9 mouse cellular contexts compared by ENCODE assay signal in genomic region chr9:30921261-30922103, GRCm38 (mm10). TPM values are rescaled to one million over a fixed set of nuclear protein-coding genes. Genes with fewer than 3 reads are reported as not detected.
DNase-seq lines count a peak whose midpoint lies in the region; ATAC-seq and TF ChIP-seq lines count a peak whose summit lies in the region.
"Had no signal": no experiment of that assay in that cellular context is flagged by ENCODE, and none has a peak within 500 bp of the region (broad histone marks: within the 10 kb centered on the region; RNA-seq: fewer than 3 reads in every experiment).

No protein-coding gene starts in this region.

- WGBS in kidney, postnatal 0 days: 6% methylated on average over 56 of the region's 56 CpGs
- 5% methylated on average over 46 of the region's 56 CpGs for WGBS in embryonic facial prominence, embryonic 14.5 days
- 6% methylated on average over 56 of the region's 56 CpGs for WGBS in hindbrain, embryonic 15.5 days

- peak overlapping the region; percentile 86 for H3K4me2 ChIP-seq in kidney, postnatal 0 days (ENCODE audit: low read length)
- H3K4me2 ChIP-seq in embryonic facial prominence, embryonic 14.5 days (ENCODE audit: low read depth, low read length): peak overlapping the region; percentile 92
- H3K4me2 ChIP-seq in hindbrain, embryonic 15.5 days: peak overlapping the region; percentile 97

- peaks cover 9% of the 10 kb centered on the region; the same call in 1 of the 2 replicates for H3K27me3 ChIP-seq in kidney, postnatal 0 days (ENCODE audit: insufficient read depth, low read length)
- H3K27me3 ChIP-seq in embryonic facial prominence, embryonic 14.5 days (replicated peaks; ENCODE audit: control insufficient read depth, insufficient read depth, low read length): peaks cover 16% of the 10 kb centered on the region
- peaks cover 9% of the 10 kb centered on the region; the same call in 1 of the 2 replicates for H3K27me3 ChIP-seq in hindbrain, embryonic 15.5 days

- ATAC-seq in kidney, postnatal 0 days (replicated peaks; ENCODE audit: low FRiP score, low read depth): peak; percentile 30; the same call in 1 of the 2 replicates
- ATAC-seq in embryonic facial prominence, embryonic 14.5 days (ENCODE audit: low read depth): peak; percentile 4; the same call in 1 of the 2 replicates
- peak; percentile 57 for ATAC-seq in hindbrain, embryonic 15.5 days (ENCODE audit: low FRiP score, low read depth)
- ATAC-seq: Patski had no signal

- no peak for DNase-seq in kidney, postnatal 0 days (ENCODE audit: low spot score)
- no peak for DNase-seq in kidney, postnatal 14 days
- DNase-seq in embryonic facial prominence, embryonic 14.5 days (ENCODE audit: low spot score): no peak
- DNase-seq in neural tube, embryonic 10.5 days (ENCODE audit: extremely low spot score, low spot score): peak; percentile 62
- no peak for DNase-seq in urinary bladder, adult 2 months (ENCODE audit: low spot score)
- no peak for DNase-seq in left cerebral cortex, adult 11 months (ENCODE audit: low spot score)
- no peak for DNase-seq in gastrocnemius, postnatal 25 days

- H3K4me3 ChIP-seq in kidney, postnatal 0 days (replicated peaks; ENCODE audit: low read depth, low read length): peak overlapping the region; percentile 55
- H3K4me3 ChIP-seq in embryonic facial prominence, embryonic 14.5 days (ENCODE audit: low read depth, low read length): peak overlapping the region; percentile 64
- peak overlapping the region; percentile 68 for H3K4me3 ChIP-seq in hindbrain, embryonic 15.5 days

- H3K27ac ChIP-seq in kidney, postnatal 0 days: 0 out of 2 replicates have a peak overlapping the region, but pooled peaks have one; percentile 13
- peak overlapping the region; percentile 39; the same call in 1 of the 2 replicates for H3K27ac ChIP-seq in embryonic facial prominence, embryonic 14.5 days (replicated peaks; ENCODE audit: low read depth, low read length)
- peak overlapping the region; percentile 49; the same call in 1 of the 2 replicates for H3K27ac ChIP-seq in hindbrain, embryonic 15.5 days (replicated peaks)

- H3K9me3 ChIP-seq in kidney, postnatal 0 days (replicated peaks; ENCODE audit: low read length): no peaks in the 10 kb centered on the region
- no peaks in the 10 kb centered on the region for H3K9me3 ChIP-seq in embryonic facial prominence, embryonic 14.5 days (ENCODE audit: control insufficient read depth, low read length)
- no peaks in the 10 kb centered on the region for H3K9me3 ChIP-seq in hindbrain, embryonic 15.5 days

- peak overlapping the region; percentile 59 for H3K9ac ChIP-seq in kidney, postnatal 0 days (ENCODE audit: low read depth, low read length)
- H3K9ac ChIP-seq in embryonic facial prominence, embryonic 14.5 days (ENCODE audit: low read depth, low read length): peak overlapping the region; percentile 70
- H3K9ac ChIP-seq in hindbrain, embryonic 15.5 days: peak overlapping the region; percentile 51

- H3K4me1 ChIP-seq in kidney, postnatal 0 days (replicated peaks; ENCODE audit: insufficient read depth, low read length): peaks cover 12% of the 10 kb centered on the region
- H3K4me1 ChIP-seq in embryonic facial prominence, embryonic 14.5 days (ENCODE audit: control insufficient read depth, insufficient read depth, low read length): peaks cover 19% of the 10 kb centered on the region; the same call in 1 of the 2 replicates
- H3K4me1 ChIP-seq in hindbrain, embryonic 15.5 days (replicated peaks): peaks cover 28% of the 10 kb centered on the region

- TF ChIP-seq CTCF in kidney, postnatal 0 days (IDR thresholded peaks at IDR 0.05; ENCODE audit: low read depth): no peak

- no peaks in the 10 kb centered on the region for H3K36me3 ChIP-seq in kidney, postnatal 0 days (ENCODE audit: insufficient read depth, low read length)
- no peaks in the 10 kb centered on the region for H3K36me3 ChIP-seq in embryonic facial prominence, embryonic 14.5 days (ENCODE audit: control insufficient read depth, insufficient read depth, low read length)
- H3K36me3 ChIP-seq in hindbrain, embryonic 15.5 days: no peaks in the 10 kb centered on the region

RNA-seq across cellular contexts. Expression of gene Adamts15, which starts 0.8 kb away (rescaled TPM):
- polyA plus RNA-seq in kidney, postnatal 0 days (2015; fragmentation: Nextera tagmentation; extraction: Ambion mirVana): 4.9 and 5.8 TPM in 2 replicates
- polyA plus RNA-seq in embryonic facial prominence, embryonic 14.5 days (2014; fragmentation: Nextera tagmentation; extraction: Ambion mirVana): 18.9 and 20.7 TPM in 2 replicates
- 5.6 and 6.8 TPM in 2 replicates for polyA plus RNA-seq in hindbrain, embryonic 15.5 days (2015; fragmentation: Nextera tagmentation; extraction: Ambion mirVana)
- 3.5 and 4.5 TPM in 2 replicates for polyA plus RNA-seq in urinary bladder, adult 2 months (2012; rRNA removed)
- total RNA-seq in gastrocnemius, postnatal 25 days (2021): 1 to 10 TPM; 2.3 to 2.4 TPM

RNA-seq across cellular contexts. Expression of gene Adamts8, which starts 20.9 kb away (rescaled TPM):
- polyA plus RNA-seq in kidney, postnatal 0 days (2015; fragmentation: Nextera tagmentation; extraction: Ambion mirVana): 0.66 and 0.80 TPM in 2 replicates
- 3.9 and 4.1 TPM in 2 replicates for polyA plus RNA-seq in embryonic facial prominence, embryonic 14.5 days (2014; fragmentation: Nextera tagmentation; extraction: Ambion mirVana)
- polyA plus RNA-seq in hindbrain, embryonic 15.5 days (2015; fragmentation: Nextera tagmentation; extraction: Ambion mirVana): 2.0 and 2.3 TPM in 2 replicates
- 2.4 and 3.3 TPM in 2 replicates for polyA plus RNA-seq in urinary bladder, adult 2 months (2012; rRNA removed)
- total RNA-seq in gastrocnemius, postnatal 25 days (2021): 10 to 100 TPM in 1 of 2 experiments, 1 to 10 TPM in 1; 7.5 to 11.6 TPM
- polyA plus RNA-seq: Patski had no signal

Comparison
In these comparisons a context has a peak if more than half of its experiments do, and no peak if none do; other contexts are left out.
1. ATAC-seq: peak in every context shown above with its lines; median percentile 57 in hindbrain, embryonic 15.5 days; 30 in kidney, postnatal 0 days; 4 in embryonic facial prominence, embryonic 14.5 days.